Mouse (Mus musculus) layer of hippocampus, postnatal 10 days (tissue): ENCODE data around the gene Trappc3l. TPM values are rescaled to one million over a fixed set of nuclear protein-coding genes. Genes with fewer than 3 reads are reported as not detected.
A peak's percentile ranks its signal among the peaks of the same experiment; 100 is the strongest.
"Not testable (repeated sequence)": the region's sequence is repeated elsewhere in the genome, so short reads cannot be mapped to it uniquely, and the experiment has no call there.

Experiments
- DNase-seq, 2 experiments: peaks; one replicate each; pipeline ENCODE4 v3.0.0; 2021; ENCODE audit warnings: low spot score in 2 of 2
- long read RNA-seq: library from polyadenylated mRNA; stranded (forward); transcript quantifications from one replicate; pipeline ENCODE4 v2.0.0, GENCODE M21; 2023
- total RNA-seq, 2 experiments: library from RNA; stranded (reverse); gene quantifications; 2 replicates each; pipeline ENCODE4 v1.2.3; 2021

Gene Trappc3l
- total RNA-seq: under 1 TPM; 0.80 TPM
- long read RNA-seq: 0 reads

DNA sequence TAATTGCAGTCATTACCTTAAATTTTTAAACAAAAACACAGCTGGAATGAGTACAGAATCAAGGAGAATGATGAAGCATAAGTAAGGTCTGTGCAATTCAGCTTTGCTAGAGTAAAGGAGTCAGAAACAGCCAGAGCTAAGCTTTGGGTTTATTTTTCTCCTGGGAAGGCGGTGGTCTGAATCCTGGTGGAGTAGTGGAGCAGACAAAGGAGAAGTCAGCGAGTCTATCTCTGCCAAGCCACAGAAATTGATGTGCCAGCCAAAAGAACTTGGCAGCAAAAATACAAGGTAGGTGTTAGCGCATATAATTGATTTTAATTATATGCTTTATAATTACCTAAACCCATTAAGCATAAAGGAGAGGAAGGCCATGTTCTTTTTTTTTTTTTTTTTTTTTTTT lies at the start of gene Trappc3l:
Gene Trappc3l, plus strand, starts transcription at position 197 of the 400 bp plus-strand sequence.
- DNase-seq: no peak

DNA sequence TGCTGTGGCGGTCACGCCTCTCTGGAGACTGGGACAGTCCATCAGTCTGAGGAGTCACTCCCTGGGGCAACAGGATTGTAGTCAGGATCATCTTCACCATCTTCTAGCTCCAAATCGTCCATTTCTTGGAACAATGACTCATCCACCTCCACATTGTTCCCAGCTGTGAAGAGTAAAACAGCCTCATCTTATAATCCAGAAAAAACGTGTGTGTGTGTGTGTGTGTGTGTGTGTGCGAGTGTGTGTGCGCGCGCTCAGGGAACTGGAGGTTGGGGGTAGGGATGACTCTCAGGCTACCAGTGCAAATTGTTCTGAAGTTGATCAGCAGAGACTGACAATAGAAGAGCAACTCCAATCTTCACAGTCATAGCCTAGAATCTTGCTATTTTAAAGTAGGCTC lies 40.7 kb upstream of the Trappc3l start:
- not testable (repeated sequence) for DNase-seq

DNA sequence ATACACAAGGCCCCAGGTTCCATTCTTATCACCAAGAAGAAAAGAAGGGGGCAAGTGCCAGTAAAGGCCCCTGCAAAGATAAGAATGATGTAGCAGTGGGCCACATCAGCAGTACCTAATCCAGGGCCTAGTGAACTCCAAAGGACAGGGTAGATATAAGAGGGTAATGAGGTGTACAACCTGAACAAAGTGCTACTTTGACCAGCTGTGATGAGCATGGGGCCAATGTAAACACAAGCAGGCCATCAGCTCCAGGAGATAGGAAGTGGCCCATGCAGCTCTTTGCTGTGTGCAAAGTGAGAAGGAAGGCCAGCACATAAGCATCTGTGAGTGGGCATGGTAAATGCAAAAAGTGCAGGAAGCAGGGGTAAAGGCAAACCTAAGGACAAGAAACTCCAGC lies 39.0 kb upstream of the Trappc3l start:
- DNase-seq: no peak

DNA sequence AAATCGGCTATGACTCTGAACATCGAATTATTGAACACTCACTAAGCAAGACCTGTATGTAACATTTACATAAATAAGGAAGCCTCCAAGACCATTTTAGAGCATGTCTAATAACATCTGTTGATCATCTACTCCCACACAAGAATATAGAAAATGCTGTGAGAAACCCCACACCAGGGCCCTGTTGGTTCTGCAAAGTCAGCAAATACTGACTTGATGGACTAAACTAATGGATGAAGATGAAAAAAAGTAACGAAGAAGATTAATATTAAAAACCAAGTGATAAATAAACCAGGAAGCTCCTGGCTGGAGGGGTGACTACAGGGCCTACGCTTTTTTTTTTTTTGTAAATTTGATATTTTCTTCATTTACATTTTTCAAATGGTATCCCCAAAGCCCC lies 24.8 kb upstream of the Trappc3l start:
- DNase-seq: no peak

DNA sequence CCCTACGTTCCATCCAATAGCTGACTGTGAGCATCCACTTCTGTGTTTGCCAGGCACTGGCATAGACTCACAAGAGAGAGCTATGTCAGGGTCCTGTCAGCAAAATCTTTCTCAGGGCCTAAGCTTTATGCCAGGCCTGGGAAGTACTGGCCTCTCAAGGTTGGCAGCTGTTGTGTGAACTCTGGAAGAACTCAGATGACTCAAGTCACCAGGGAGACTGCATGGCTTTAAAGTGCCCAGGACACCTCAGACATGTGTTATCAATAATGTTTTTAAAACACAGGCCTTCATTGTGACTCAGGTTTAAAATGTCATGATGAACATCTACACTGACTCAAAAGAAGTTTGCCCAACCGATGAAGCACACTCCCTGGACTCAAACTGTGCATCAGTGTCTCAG lies 24.2 kb upstream of the Trappc3l start:
- no peak for DNase-seq

DNA sequence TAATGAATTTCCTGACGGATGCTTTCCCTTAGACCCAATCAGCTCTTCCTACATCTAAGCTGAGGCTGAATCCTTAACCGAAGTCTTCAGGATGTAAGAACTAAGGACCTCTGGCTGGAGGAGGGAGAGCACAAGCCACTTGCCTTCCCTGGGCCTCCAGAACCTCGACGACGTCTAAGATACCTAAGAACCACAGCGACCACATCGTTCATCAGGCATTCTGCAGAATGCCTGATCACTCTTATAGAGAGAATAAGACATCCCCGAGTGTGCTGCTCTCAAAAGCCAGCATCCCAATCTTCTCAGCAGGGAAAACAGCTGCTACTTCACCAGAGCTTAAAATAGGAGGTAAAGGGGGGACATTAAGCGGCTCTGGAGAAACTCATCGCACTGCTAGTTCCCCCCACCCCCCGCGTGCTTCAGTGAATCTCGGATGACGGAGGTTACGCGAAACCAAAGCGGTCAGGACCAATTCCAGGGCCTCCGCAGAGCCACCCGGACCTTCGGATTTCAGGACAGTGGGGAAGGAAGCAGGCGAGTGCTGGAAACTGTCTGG lies 18.6 kb upstream of the Trappc3l start:
- DNase-seq: no peak

DNA sequence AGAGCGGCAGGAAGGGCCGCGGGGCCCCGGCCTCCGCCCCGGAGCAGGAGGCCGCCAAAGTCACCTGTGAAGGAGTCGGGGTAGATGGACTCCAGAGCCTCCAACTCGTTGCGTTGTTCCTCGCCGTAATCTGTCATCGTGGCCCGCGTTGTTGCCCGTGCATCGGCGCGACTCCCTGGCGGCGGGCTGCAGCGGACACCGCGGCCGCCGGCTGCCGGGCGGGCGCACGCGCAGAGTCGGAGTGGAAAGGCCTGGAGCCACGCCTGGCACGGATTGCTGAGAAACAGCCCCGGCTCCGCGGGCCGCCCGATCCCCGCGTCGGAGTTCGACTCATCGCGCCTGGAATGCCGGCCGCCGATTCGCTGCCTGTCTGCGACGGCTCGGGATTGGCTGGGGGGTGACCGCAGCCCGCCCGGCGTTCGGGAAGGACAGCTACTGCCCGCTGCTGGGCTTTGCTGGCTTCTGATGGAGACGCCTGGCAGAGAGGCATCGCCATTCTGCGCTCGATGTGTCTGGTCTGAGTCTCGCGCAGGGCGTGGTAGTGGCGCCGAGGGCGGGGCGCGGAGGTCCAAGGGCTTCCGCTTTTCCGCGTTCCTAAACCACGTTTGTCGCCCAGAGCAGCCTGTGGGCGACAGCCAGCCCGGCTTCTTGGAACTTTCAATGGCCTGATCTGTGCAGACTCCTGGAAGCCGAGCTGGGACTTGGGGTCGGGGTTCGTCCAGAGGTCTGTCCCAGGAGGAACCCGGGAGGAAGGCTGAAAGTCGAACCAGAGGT lies 17.9 kb upstream of the Trappc3l start, which contains the start of gene Rwdd1:
Gene Rwdd1, minus strand, starts transcription at position 323 of the 774 bp plus-strand sequence.
- DNase-seq: peak; percentile 97

DNA sequence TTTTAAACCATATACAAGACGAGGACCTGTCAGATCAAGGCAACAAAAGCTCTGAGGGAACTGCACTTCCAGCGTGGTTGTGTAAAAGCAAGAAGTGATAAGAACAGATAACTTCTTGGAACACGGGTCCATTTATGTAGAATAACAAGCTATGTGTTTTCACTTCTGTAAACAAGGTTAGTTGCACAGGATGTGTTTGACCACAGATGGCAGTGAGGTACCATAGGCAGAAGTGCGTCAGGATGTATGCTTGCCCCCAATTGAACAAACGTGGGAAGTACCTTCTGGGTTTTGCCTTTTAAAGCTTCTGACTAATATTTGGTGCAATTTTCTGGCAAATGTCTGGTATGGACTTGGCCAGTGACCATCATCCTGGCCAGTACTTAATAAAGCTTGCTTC lies 7.1 kb upstream of the Trappc3l start:
- DNase-seq: no peak

DNA sequence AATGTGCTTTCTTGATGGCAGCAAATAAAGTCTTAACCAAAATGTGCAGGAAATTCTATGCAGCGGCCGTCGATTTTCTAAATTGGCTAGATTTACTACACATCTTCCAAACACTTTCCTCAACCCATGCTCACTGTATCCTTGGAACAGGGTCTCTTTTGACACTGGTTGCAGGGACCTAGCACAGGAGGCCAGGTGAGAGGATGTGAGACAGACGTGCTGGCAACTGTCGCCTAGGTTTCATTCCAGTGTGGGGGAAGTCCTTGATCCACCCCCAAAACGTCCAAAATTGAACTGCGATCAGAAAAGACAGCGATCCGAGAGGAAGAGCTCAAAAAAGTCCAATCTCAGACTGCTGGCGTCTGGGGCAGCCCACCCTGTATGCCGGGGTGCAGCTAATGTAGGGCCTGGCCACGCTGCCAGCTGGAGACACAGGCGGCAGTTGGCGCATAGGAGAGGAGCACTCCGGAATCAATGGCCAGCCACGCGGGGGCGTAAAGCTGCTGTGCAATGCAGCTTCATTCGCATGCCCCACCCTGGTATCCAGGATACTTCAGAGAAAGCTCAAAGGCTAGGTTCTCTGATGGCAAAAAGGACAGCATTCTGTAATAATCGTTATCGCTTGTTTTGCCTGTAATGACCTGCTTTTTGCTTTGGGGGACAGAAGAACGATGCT lies 3.6 kb upstream of the Trappc3l start:
- DNase-seq: peak; percentile 68 to 80

DNA sequence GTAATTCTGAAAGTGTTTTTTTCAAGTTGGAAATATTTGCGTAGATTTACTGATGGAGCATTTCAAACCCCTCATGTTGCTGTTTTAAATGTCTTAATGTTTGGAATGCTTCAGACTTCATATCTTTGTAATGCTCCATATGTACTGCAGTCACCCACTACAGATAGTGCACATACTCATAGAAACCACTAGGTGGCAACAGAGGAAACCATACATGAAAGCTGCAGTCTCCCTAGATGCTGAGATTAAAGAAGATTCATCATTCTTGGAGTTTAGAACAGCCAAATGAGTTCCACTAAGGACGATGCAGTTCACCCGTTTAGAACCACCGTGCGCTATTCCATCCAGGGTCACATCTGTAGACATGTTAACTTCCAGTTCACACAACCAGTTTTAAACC lies 810 bp upstream of the Trappc3l start:
- peak in 1 of 2 experiments; percentile 4 for DNase-seq

DNA sequence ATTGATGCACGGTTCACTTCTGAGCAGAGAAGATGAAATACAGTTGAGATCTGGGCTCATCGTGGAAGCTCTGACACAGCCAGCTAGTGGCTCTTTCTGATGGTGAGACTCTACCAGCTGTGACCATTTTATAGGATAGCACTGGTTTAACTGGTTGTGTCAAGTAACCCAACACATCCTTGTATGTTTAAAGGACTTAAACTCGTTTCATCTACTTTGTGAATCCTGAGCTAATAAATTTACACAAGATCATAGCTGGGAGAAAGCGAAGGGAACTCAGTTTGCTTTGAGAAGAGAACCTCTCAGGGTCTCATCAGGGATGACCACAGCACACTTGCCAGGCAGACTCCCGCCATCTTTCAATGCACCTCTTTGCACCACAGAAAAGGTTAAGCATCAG lies 6.8 kb downstream of the Trappc3l start, which contains the start of gene Calhm4:
Gene Calhm4, minus strand, starts transcription at position 101 of the 400 bp plus-strand sequence.
- no peak for DNase-seq

DNA sequence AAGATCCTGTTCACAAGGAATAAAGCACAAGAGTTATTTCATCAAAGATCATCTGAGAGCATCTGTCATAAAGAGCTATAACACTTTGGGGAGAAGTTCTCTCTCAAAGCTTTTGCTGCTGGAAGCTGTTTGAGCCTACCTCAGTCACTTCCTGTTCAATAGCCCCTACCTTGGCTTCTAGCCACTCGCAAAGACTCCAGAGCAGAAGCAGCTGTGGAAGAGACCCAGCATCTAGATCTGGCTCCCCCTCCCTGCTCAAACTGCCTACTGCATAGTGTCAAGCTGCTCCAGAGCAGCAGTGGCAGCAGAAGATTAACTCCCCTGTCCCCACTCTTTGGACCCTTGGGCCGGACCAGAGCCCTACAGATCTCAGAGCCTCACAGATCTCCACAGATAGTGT lies 16.6 kb downstream of the Trappc3l start:
- DNase-seq: no peak

DNA sequence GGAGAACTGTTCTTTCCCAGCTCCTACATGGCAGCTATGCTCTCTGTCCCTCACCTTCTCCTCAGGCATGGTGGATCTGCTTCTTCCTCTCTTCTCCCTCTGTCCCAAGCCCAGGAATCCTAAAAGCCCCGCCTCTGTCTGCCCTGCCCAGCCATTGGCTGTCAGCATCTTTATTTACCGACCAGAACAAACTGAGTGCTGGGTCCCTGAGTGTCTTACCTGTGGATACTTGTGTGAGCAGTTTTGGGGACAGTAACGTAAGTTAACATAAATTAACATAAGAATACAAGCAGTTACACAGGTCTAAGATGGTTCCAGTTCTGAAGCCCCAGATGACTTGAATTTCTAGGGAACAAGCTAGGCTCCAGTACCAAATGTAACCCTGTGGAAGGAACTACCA lies 29.2 kb downstream of the Trappc3l start:
- no peak for DNase-seq

DNA sequence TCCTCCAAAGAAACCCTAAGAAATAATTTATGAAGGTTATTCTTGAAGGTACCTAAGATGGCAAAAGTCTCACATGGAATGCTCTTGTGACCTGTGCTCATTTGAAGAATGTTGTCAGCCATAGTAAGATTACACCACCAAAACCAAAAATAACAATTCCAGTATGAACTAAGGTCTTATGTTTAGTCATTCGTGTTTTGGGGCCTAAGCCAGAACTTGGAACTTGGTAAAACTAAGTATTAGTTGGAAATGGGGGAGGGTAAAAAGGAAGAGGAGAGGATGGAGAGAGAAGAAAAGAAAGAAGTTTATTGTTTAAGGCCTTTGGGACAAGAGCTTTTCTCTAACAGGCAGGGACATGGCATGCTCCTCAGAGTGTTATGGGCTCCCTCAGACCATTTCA lies 32.2 kb downstream of the Trappc3l start:
- DNase-seq: no peak

DNA sequence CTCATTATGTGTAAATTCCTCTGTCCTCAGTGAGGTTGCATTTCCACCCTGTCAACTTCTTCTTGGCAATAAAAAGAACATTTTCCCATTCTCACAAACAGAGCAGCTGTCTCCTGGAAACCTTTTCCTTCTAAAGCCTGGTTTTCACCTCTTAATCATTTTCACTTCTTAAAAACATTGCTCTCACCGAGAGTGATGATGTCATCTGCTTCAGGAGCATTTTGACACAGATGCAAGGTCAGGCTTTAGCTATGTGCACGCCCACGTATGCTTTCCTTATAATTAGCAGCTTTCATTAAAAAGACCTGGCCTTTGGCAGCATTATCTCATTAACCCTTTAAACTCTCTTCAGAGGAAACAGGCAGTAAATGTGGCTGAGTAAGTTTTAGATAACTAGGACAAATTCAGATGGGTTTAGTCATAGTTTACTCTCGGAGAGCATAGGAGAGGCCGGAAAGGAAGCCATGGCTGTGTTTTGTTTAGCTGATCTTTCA lies 33.6 kb downstream of the Trappc3l start:
- DNase-seq: no peak

DNA sequence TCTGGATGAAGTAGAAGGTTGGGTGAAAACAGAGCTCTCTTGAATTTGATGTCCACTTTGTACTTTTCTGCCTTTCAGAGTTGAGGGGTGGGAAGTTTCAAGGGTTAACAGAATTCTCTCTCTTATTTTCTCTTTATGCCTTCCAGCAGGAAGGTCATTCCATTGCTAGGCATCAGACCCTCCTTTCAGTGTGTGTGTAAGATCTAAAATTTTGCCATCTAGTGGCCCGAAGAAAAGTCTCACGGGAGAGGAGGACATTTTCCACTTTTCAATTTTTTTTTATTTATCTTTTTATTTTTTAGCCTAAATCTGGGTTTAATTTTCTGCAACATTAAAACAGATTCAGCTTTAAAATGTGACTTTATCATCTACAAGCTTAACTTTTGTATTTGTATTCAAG lies 34.3 kb downstream of the Trappc3l start:
- no peak for DNase-seq

DNA sequence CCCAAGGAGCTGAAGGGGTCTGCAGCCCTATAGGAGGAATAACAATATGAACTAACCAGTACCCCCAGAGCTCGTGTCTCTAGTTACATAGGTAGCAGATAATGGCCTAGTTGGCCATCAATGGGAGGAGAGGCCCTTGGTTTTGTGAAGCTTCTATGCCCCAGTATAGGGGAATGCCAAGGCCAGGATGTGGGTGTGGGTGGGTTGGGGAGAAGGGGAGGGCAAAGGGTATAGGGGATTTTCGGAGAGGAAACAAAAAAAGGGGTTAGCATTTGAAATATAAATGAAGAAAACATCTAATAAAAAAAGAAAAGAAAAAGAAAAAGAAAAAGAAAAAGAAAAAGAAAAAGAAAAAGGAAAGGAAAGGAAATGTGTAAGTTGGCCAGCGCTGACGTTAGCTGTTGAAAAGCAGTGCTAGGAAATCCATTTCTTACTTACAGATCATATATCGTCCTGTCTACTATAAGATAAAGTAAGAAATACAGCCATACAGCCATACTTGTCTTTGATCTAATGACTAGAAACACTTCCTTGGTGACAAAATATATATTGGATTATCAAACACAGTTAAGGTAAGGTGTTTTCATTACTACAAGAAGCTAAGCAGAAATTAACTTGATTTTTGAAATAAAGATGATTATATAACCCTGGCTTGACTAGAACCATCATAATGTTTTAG lies 37.3 kb downstream of the Trappc3l start:
- no peak for DNase-seq

DNA sequence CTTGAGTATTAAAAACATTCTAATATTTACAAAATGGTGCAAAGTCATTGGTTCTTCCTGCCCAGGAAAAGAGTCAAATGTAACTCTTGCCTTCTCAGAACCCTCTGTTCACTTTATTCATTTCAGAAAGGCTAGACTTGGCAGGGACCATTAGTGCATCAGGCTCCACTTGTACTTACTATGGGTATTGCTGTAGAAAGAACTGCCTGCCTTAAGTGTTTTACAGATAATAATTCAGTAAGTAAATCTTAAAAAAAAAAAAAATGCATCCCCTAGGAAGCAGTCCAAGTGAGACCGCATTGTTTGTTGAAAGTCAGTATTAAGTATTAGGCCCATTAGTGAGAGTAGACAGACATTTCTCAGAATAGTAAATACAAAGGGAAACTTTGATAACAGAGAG lies 49.1 kb downstream of the Trappc3l start:
- DNase-seq: no peak

DNA sequence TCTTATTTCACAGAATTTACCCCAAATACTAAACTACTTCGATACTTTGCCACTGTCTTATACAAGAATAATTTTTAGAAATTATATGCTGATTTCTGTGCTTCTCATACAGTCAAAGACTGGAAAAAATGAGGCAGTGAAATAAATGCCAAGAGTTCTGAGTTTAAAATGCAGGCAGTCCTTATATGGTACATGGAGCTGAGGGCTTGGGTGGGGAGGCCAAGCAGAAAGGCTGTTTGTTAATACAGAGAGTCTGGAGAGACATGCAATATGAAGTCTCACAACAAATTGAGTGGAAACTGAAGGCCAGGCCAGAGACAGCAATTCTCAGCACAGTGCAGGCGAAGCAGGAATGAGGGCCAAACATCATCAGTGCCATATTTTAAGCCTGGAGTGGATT lies 51.1 kb downstream of the Trappc3l start:
- no peak for DNase-seq

DNA sequence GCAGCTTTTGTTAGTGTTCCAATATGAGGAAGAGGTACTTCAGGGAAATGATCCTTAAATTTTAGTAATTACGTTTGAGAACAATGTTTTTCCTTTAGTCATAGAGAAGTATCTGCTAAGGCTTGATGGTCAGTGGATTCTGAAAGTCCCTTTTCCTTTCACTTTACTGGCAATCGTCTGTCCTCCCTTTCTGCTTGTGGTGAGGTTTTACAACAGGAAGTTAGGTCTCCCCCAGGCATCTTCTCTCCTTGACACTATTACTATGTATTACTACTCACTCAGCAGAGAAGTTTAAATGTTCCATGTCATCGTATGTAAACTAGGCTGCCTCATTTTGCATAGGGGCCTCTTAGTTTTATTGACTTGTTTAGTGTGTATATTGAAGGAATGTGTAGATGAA lies 52.1 kb downstream of the Trappc3l start:
- DNase-seq: no peak

DNA sequence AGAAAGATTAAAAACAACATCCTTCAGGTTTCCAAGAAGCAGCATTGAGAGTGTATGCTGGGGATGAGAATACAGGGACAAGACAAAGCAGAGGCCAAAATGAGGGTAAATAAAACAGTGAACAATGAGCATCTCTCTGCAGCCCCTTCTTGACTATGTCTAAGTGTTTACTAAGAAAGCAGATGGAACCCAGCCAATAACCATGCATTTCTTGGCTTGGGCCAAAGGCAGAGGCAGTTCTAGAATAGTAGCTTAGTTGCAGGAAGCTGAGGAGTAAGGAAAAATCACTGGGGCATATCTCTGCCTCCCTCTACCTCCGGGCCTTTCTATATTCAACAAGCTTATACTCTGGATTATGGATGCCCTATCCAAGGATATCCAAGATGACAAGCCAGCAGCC lies 53.1 kb downstream of the Trappc3l start:
- no peak for DNase-seq

DNA sequence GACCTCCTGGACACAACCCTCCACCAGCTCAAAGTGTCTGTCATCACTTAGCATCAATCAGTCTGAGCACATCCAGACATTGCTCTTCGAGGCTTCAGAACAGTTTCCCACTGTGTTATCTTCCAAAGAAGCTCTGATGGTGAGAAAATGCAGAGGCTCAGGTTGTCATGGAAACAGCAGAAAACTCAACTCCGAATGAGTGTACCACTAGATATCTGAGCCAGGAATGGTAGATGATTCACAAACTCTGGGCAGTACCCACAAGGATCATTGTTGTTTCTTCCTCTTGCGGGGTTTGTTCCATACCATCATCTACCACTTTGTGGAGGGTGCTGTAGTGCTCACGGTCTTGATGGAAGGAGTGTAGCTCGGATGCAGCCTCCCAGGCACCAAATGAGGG lies 54.5 kb downstream of the Trappc3l start:
- DNase-seq: no peak
